Mouse (Mus musculus): ENCODE results near the gene Cox16. TPM values are rescaled to one million over a fixed set of nuclear protein-coding genes. Genes with fewer than 3 reads are reported as not detected.
"Not testable (repeated sequence)": the region's sequence is repeated elsewhere in the genome, so short reads cannot be mapped to it uniquely, and the experiment has no call there.

Cox16 gene
- total RNA-seq (2014; rRNA removed) (56.8 and 77.4 TPM in 2 replicates), polyA plus RNA-seq (2015; fragmentation: Nextera tagmentation; extraction: Ambion mirVana) (131 and 140 TPM in 2 replicates)

DNA sequence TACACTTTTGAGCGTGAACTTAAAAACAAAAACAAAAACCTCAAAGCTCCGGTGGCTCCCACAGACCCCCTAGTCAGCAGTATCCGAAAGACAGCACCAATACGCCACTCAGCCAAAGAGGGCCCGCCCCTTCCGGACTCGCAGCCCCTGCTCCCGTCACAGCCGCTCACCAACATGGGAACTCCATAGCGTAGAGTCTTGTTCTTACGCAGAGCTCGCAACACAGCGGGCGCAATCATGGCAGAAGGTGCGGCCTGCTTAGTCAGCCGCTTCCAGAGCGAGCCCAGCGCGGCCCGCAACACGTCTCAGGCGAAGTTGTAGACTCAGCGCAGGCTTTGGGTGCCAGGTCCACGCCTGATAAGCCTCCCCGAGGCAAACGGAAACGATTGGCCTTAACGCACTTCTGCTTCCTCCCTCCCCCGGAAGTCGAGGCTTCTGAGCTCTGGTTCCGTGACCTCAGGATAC is at the start of gene Cox16:
Cox16 (minus strand) TSS at position 401 of the 465 bp plus-strand sequence.
- Histone ChIP-seq H3K4me3 (ENCODE audit: low read length) (peak within 1 kb of the TSS; percentile 75), H3K36me3 (ENCODE audit: insufficient read depth, low read length) (no peaks in the 10 kb centered on the region), H3K27me3 (ENCODE audit: insufficient read depth, low read length) (no peaks in the 10 kb centered on the region), H3K9me3 (ENCODE audit: low read length) (no peaks in the 10 kb centered on the region), H3K4me1 (ENCODE audit: insufficient read depth, low read length) (no peaks in the 10 kb centered on the region), H3K27ac (peak within 1 kb of the TSS; percentile 93), H3K9ac (replicated peaks; ENCODE audit: low read length) (peak within 1 kb of the TSS; percentile 64), H3K4me2 (ENCODE audit: low read depth, low read length) (peak within 1 kb of the TSS; percentile 61)
- ATAC-seq (peak; percentile 98), DNase-seq (ENCODE audit: low spot score) (peak; percentile 91)
- no peak; the same call in 1 of the 2 replicates for TF ChIP-seq CTCF (IDR thresholded peaks at IDR 0.05; ENCODE audit: low read depth)
- under 1% methylated on average over 31 of the region's 31 CpGs for WGBS

DNA sequence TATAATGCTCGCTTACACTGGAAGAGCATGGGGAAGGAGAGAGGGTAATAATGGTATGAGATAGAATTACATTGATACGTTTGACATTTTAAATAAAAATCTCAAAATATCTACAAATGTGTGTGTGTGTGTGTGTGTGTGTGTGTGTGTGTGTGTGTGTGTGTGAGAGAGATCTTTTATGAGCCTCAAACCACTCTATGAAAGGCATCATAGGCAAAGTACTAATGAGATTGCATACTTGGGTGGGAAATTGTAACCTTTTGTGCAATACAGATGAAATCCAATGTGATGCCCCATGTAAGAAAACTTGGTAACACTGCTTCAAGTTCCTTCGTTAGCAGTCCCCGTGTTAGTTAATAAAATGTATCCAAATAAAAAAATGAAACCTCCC is 48.1 kb upstream of the Cox16 start:
- Histone ChIP-seq H3K27ac (peak overlapping the region; percentile 87), H3K36me3 (ENCODE audit: insufficient read depth, low read length) (no peaks in the 10 kb centered on the region), H3K4me3 (ENCODE audit: low read length) (peak overlapping the region; percentile 86), H3K9me3 (ENCODE audit: low read length) (no peaks in the 10 kb centered on the region), H3K9ac (replicated peaks; ENCODE audit: low read length) (peak overlapping the region; percentile 78), H3K4me1 (ENCODE audit: insufficient read depth, low read length) (0 out of 2 replicates have a peak, but pooled peaks cover 8% of the 10 kb centered on the region), H3K4me2 (ENCODE audit: low read depth, low read length) (peak overlapping the region; percentile 62), H3K27me3 (ENCODE audit: insufficient read depth, low read length) (no peaks in the 10 kb centered on the region)
- 36% methylated on average over 4 of the region's 4 CpGs for WGBS
- no peak for TF ChIP-seq CTCF (IDR thresholded peaks at IDR 0.05; ENCODE audit: low read depth)
- DNase-seq (ENCODE audit: low spot score) (peak; percentile 3), ATAC-seq (peak; percentile 62)

DNA sequence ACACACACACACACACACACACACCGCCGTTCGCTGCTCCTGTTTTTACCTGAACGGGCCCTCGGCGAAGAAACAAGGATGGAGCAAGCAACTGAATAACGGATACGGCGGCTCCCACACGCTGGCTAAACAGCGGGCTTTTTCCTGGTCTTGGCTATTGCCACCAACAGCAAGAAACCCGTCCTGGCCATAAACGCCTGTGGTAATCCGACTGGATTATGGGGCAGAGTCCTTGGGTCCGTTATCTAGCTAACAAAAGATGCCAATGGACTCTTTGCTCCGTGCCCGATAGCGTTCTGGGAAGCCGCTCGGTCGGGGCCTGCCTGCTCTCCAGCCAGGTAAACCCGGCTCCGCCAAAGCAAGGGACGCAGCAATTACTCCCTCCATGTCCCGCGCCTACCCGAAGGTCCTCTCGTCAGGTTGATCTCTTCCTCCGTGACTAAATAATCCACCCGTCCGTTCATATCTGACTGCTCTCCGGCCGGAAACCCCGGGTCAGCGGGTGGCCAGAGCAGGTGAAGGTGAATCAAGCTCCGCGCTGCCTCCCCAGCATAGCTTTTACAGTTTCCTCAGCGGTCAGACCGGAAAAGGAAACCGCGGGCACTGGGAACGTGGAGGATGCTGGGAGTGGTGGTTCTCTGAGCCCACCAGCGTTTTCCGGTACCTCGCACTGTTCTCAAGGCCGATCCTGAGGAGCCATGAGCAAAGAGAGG is 47.5 kb upstream of the Cox16 start, which contains the start of the genes Gm20498 and Synj2bp:
Gm20498 (minus strand) TSS at position 590 of the 713 bp plus-strand sequence.
Synj2bp (minus strand) TSS at position 596 of the 713 bp plus-strand sequence.
- peak within 1 kb of the TSS; percentile 86 for H3K4me3 ChIP-seq (ENCODE audit: low read length)
- peak within 1 kb of the TSS; percentile 87 for H3K27ac ChIP-seq
- H3K36me3 ChIP-seq (ENCODE audit: insufficient read depth, low read length): no peaks in the 10 kb centered on the region
- H3K4me1 ChIP-seq (ENCODE audit: insufficient read depth, low read length): 0 out of 2 replicates have a peak, but pooled peaks cover 8% of the 10 kb centered on the region
- H3K9ac ChIP-seq (replicated peaks; ENCODE audit: low read length): peak within 1 kb of the TSS; percentile 78
- DNase-seq (ENCODE audit: low spot score) (peak; percentile 91), ATAC-seq (peak; percentile 96)
- H3K27me3 ChIP-seq (ENCODE audit: insufficient read depth, low read length): no peaks in the 10 kb centered on the region
- WGBS: under 1% methylated on average over 46 of the region's 46 CpGs
- TF ChIP-seq CTCF (IDR thresholded peaks at IDR 0.05; ENCODE audit: low read depth): no peak
- no peaks in the 10 kb centered on the region for H3K9me3 ChIP-seq (ENCODE audit: low read length)
- peak within 1 kb of the TSS; percentile 62 for H3K4me2 ChIP-seq (ENCODE audit: low read depth, low read length)

GRCm38 (mm10) chr12:81530587-81530986 is 45.7 kb upstream of the Cox16 start:
- H3K4me2 ChIP-seq (ENCODE audit: low read depth, low read length); H3K4me3 ChIP-seq (ENCODE audit: low read length); H3K9me3 ChIP-seq (ENCODE audit: low read length); H3K4me1 ChIP-seq (ENCODE audit: insufficient read depth, low read length); H3K27me3 ChIP-seq (ENCODE audit: insufficient read depth, low read length); ATAC-seq; H3K9ac ChIP-seq (replicated peaks; ENCODE audit: low read length); H3K36me3 ChIP-seq (ENCODE audit: insufficient read depth, low read length); H3K27ac ChIP-seq; DNase-seq (ENCODE audit: low spot score): not testable (repeated sequence)
- peak; percentile 10; the same call in 1 of the 2 replicates for TF ChIP-seq CTCF (IDR thresholded peaks at IDR 0.05; ENCODE audit: low read depth)
- 85% methylated on average over 5 of the region's 8 CpGs for WGBS

- H3K4me1 ChIP-seq (ENCODE audit: insufficient read depth, low read length); H3K27ac ChIP-seq; H3K4me3 ChIP-seq (ENCODE audit: low read length); H3K36me3 ChIP-seq (ENCODE audit: insufficient read depth, low read length); H3K27me3 ChIP-seq (ENCODE audit: insufficient read depth, low read length); ATAC-seq; H3K9ac ChIP-seq (replicated peaks; ENCODE audit: low read length); DNase-seq (ENCODE audit: low spot score); H3K4me2 ChIP-seq (ENCODE audit: low read depth, low read length); H3K9me3 ChIP-seq (ENCODE audit: low read length): not testable (repeated sequence)
- 95% methylated on average over 9 of the region's 9 CpGs for WGBS
Observed at GRCm38 (mm10) chr12:81496906-81497305, 12.0 kb upstream of the Cox16 start.

DNA sequence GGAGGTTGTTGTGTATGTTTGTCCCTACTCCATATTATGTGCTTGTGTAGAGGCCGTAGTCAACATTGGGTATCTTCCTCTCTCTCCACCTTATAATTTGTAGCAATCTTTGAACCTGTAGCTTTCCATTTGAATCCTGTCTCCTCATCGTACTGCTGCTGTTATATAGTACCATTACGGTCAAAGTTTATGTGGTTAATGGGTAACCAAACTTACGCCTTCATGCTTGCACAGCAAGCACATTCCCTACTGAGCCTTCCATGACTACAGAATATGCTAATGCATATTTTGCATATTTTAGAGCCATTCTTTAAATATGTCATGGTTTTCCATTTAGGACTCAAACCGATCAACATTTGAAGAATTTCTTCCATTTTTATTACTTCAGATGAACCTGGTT is 5.6 kb upstream of the Cox16 start:
- H3K4me2 ChIP-seq (ENCODE audit: low read depth, low read length): no peak overlapping the region
- H3K4me1 ChIP-seq (ENCODE audit: insufficient read depth, low read length): no peaks in the 10 kb centered on the region
- H3K27ac ChIP-seq: no peak overlapping the region
- ATAC-seq (no peak), DNase-seq (ENCODE audit: low spot score) (no peak)
- 88% methylated on average over 5 of the region's 5 CpGs for WGBS
- no peak for TF ChIP-seq CTCF (IDR thresholded peaks at IDR 0.05; ENCODE audit: low read depth)
- H3K9ac ChIP-seq (replicated peaks; ENCODE audit: low read length): no peak overlapping the region
- H3K36me3 ChIP-seq (ENCODE audit: insufficient read depth, low read length): no peaks in the 10 kb centered on the region
- H3K9me3 ChIP-seq (ENCODE audit: low read length): no peaks in the 10 kb centered on the region
- H3K27me3 ChIP-seq (ENCODE audit: insufficient read depth, low read length): no peaks in the 10 kb centered on the region
- no peak overlapping the region for H3K4me3 ChIP-seq (ENCODE audit: low read length)

Data from hindbrain, postnatal 0 days (tissue).